Mouse (Mus musculus) thymus, adult 2 months (tissue): ENCODE measurements at regions not wholly inside any gene's neighbourhood (a gene's known extent, or its start where the extent isn't known, plus 50 kb on each side); places are given as distances from the start of the nearest gene placed in this dataset.

Experiments used
- DNase-seq: peaks from one replicate; pipeline ENCODE4 v3.0.0; 2021
- H3K27ac ChIP-seq: fragments of 200-500 bp; 2 replicates; pipeline ENCODE4 v1.5.1; 2012; ENCODE audit warnings: low read length, control low read depth; ENCODE audit not compliant: control insufficient read depth, insufficient read depth
- H3K27me3 ChIP-seq: fragments of 200-500 bp; 2 replicates; pipeline ENCODE4 v1.6.1; 2012; ENCODE audit warnings: mild to moderate bottlenecking, low read length, moderate library complexity, mixed read lengths; ENCODE audit not compliant: control insufficient read depth, insufficient read depth
- H3K36me3 ChIP-seq: fragments of 200-500 bp; 2 replicates; pipeline ENCODE4 v1.6.1; 2012; ENCODE audit warnings: mild to moderate bottlenecking, low read length, moderate library complexity; ENCODE audit not compliant: control insufficient read depth, insufficient read depth
- H3K4me1 ChIP-seq: fragments of 200-500 bp; replicated peaks from 2 replicates; pipeline ENCODE4 v1.6.1; 2012; ENCODE audit warnings: low read length; ENCODE audit not compliant: control insufficient read depth, insufficient read depth
- H3K4me3 ChIP-seq: fragments of 200-500 bp; 2 replicates; pipeline ENCODE4 v1.5.1; 2012; ENCODE audit warnings: mild to moderate bottlenecking, low read length, control low read depth, moderate library complexity; ENCODE audit not compliant: control insufficient read depth, insufficient read depth
- CTCF ChIP-seq: fragments of 200-500 bp; IDR thresholded peaks from 2 replicates; pipeline ENCODE4 v1.5.1; 2012; ENCODE audit warnings: mild to moderate bottlenecking, control low read depth, low read length, moderate library complexity, borderline replicate concordance; ENCODE audit not compliant: control insufficient read depth, poor library complexity, insufficient read depth; ENCODE audit errors: extremely low read depth
- POLR2A ChIP-seq: fragments of 200-500 bp; IDR thresholded peaks from 2 replicates; pipeline ENCODE4 v1.6.1; 2012; ENCODE audit warnings: mild to moderate bottlenecking, low read length, control low read depth, moderate library complexity; ENCODE audit not compliant: control insufficient read depth, poor library complexity, insufficient read depth; ENCODE audit errors: extremely low read depth
- WGBS: fragments of 180-500 bp; shearing (Covaris S2); methylation state at CpG from one replicate; pipeline ENCODE4 v1.1.7; 2018; 5-methylcytosine and 5-hydroxymethylcytosine counted together

DNA sequence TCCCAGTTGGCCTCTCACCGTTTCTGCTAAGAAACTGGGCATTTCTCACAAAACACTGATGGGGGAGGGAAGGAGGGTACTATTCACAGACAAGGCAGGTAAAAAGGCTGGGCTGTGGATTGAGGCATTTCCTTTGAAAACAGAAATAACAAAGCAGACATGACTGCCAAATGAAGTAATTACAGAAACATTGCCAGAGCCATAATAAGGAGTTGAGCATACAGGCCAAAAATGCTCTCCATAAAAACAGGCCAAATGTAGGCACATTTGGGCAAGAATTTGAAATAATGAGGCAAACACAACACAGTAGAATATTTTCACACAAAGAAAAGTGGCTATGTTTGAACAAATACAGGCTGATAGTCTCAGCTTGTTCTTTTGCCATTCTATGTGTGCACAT, 491.9 kb upstream of the Cdh4 start:
- Histone ChIP-seq H3K27me3 (no peaks in the 10 kb centered on the region), H3K4me1 (no peaks in the 10 kb centered on the region), H3K36me3 (no peaks in the 10 kb centered on the region), H3K27ac (no peak overlapping the region), H3K4me3 (no peak overlapping the region)
- 57% methylated on average over 1 of the region's 1 CpGs for WGBS
- DNase-seq = no peak
- TF ChIP-seq POLR2A = no peak
- no peak for TF ChIP-seq CTCF

DNA sequence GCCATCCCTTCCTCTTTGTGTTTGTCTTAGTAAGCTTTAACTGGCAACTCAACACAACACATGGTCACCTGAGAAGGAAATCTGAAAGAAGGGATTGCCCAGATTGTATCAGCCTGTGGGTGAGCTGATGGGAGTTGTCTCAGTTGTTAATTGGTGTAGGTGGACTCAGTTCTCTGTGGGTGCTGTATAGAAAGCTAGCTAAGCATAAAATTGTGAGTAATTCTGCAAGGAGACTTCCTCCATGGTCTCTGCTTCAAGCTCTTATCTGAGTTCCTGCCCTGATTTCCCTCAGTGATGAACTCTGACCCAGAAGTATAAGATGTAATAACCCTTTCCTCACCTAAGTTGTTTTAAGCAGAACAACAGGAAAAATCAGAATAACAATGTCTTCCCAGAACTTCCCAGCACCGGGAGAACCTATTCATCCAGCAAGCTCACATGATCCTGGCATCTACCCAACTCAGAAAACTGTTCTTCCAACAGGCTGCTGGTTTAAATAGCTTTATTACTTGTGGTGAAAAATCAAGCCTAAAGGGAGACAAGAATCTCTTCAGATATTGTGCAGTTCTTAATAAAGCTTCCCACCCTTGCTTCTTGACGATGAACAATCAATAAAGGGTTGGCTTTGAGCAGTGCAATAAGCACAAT, 487.7 kb upstream of the Cdh4 start:
- TF ChIP-seq POLR2A = no peak
- no peak for TF ChIP-seq CTCF
- no peak overlapping the region for H3K27ac ChIP-seq
- no peaks in the 10 kb centered on the region for H3K27me3 ChIP-seq
- 62% methylated on average over 2 of the region's 2 CpGs for WGBS
- no peaks in the 10 kb centered on the region for H3K4me1 ChIP-seq
- no peak for DNase-seq
- no peak overlapping the region for H3K4me3 ChIP-seq
- no peaks in the 10 kb centered on the region for H3K36me3 ChIP-seq

DNA sequence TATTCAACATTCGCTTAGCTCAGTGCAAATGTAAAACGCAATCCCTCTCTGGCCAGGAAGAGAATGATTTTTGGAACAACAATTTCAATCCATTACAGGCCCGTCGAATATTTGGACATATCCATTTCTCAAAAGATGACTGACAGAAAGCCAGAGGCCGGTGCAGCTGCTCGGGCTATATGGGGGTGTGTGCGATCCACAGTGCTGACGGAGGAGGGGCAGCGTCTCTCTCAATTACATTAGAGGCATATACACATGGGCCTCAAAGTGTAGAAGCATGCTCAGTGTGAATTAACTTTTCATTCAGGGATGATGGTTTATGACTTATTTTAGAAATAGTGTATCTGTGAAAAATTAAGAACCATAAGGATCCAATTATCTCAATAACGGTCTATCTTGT, 483.4 kb upstream of the Cdh4 start:
- Histone ChIP-seq H3K36me3 (no peaks in the 10 kb centered on the region), H3K27me3 (no peaks in the 10 kb centered on the region), H3K27ac (no peak overlapping the region), H3K4me1 (no peaks in the 10 kb centered on the region), H3K4me3 (no peak overlapping the region)
- no peak for DNase-seq
- TF ChIP-seq POLR2A = no peak
- no peak for TF ChIP-seq CTCF
- 94% methylated on average over 10 of the region's 10 CpGs for WGBS

DNA sequence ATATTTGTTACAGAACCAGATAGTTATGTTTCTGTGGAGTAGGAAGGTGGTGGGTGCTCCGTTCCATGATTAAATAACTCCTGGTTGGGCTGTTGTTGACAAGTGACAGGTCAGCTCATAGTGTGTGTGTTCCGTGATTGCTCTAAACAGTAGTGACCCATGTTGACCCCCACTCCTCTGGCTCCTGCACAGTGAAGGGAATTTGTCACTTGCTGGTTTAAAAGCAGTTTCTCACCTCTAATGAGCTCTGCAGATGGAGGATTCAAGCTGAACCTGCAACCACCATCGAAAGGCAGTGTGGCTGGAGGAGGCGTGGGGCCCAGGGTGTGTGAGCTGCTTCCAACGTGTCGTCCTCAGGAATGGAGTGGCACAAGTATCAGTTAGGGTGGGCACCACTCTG, 482.6 kb upstream of the Cdh4 start:
- H3K4me1 ChIP-seq = no peaks in the 10 kb centered on the region
- DNase-seq = no peak
- TF ChIP-seq POLR2A (no peak), CTCF (no peak)
- H3K36me3 ChIP-seq = no peaks in the 10 kb centered on the region
- H3K27ac ChIP-seq = no peak overlapping the region
- H3K4me3 ChIP-seq = no peak overlapping the region
- 80% methylated on average over 6 of the region's 6 CpGs for WGBS
- no peaks in the 10 kb centered on the region for H3K27me3 ChIP-seq

DNA sequence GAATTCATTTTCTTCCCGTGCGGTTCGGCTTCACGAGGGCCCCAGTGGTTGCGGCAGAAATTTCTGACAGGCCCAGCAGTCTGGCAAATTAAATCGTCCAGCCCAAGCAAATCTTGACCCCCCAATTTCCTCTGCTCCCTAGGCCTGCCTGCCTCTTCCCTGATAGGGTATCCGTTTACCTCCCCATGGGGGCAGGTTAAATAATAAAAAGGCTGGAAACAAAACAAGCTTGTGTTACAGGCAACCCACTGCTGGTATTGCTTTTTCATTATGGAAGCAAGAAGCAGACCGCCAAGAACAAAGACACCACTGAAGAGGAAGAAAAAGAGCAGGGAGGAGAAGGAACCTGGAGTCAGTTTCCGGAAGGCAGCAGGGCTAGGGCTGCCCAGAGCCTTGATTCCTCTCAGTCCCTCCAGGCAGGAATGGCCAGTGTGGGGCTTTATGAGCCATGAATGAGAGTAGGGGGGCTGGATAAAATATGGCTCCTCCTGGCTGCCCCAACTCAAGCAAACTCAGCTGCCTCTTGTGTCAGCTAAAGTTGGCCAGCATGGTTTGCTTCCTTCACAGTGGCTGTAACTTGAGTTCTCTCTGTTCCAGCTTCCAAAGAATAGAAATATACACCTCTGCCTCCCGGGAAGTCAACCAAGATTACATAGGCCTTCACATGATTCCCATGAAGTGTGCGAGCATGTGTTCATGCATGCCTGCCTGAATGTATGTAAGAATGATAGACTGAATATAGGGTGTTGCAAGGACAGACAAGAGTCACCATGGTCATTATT, 474.5 kb upstream of the Cdh4 start:
- Histone ChIP-seq H3K36me3 (no peaks in the 10 kb centered on the region), H3K4me3 (no peak overlapping the region), H3K27me3 (no peaks in the 10 kb centered on the region), H3K4me1 (no peaks in the 10 kb centered on the region), H3K27ac (no peak overlapping the region)
- 87% methylated on average over 11 of the region's 11 CpGs for WGBS
- TF ChIP-seq POLR2A (no peak), CTCF (no peak)
- DNase-seq = no peak

DNA sequence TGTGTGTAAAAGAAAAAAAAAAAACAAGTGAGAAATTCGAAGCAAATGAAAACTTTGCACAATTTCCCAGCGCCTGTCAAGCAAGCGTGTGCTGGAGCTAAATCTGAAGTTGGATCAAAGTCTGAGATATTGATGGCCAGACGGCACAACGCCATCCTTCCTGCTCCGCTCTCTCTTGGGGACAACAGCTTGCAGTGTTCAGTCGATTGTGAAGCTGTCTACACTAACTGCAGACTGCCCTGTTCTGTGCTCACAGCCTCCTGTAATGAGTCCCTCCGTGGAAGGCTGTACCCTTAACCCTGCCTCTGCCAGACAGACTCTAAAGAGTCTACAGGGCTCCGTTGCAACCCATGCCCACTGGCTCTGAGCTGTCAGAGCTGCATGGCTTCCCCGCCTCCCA, 472.5 kb upstream of the Cdh4 start:
- 85% methylated on average over 10 of the region's 10 CpGs for WGBS
- H3K27ac ChIP-seq = no peak overlapping the region

More for the DNA sequence above, 472.5 kb upstream of the Cdh4 start:
- H3K4me1 ChIP-seq = no peaks in the 10 kb centered on the region
- TF ChIP-seq POLR2A (no peak), CTCF (no peak)
- H3K36me3 ChIP-seq = no peaks in the 10 kb centered on the region
- no peaks in the 10 kb centered on the region for H3K27me3 ChIP-seq
- no peak overlapping the region for H3K4me3 ChIP-seq
- DNase-seq = no peak
